Mouse (Mus musculus) gastrocnemius, adult 8-10 months (tissue): Measurements from ENCODE around the gene Cyb5d1. TPM values are rescaled to one million over a fixed set of nuclear protein-coding genes. Genes with fewer than 3 reads are reported as not detected.
A peak's percentile ranks its signal among the peaks of the same experiment; 100 is the strongest.

Source experiments
- DNase-seq, 2 experiments: peaks; one replicate each; pipeline ENCODE4 v3.0.0; 2022; ENCODE audit warnings: low spot score in 2 of 2
- total RNA-seq, 4 experiments: library from RNA; stranded (reverse); gene quantifications; 2 replicates each; pipeline ENCODE4 v1.2.4; 2022

Cyb5d1 gene
- total RNA-seq, 4 experiments from 2014 or later: 33.2 to 38.0 (median 36.7) TPM

DNA sequence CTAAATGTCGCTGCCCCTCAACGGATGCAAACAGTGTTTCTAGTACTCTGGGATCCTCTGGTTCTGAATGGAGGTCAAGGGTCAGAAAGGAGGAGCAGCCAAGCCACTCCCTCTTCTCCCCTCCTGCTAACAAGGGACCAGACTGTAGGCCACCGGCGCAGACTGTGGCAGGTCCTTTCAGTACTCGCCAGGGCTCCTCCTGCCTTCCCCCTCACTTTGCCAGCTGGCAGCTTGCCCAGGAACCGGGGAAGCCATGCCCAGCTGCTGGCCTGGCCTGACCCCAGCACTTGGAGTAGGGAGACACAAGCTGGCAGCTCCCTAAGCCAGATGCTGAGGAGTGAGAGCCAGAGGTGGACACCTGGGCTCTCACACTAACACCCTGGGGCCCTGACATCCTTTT is 30.5 kb downstream of the Cyb5d1 start:
- DNase-seq: peak; percentile 92 to 95

DNA sequence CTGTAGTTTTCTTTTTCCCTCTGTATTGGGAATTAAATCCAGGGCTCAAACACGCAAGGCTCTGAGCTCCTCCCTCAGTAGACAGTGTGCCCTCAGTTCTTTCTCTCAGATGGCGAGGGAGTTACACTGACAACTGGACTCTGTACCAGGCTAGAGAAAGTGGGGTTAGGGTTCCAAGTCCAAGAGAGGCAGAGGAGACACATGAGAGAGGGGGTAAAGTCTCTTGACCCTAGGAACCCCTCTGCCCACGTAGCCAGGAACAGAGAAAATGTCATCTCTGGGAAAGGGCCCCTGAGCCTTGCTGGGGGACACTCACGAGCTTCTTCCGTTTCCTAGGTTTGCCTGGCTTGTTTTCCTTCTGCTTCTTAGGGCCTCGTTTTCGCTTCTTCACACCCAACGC is 31.1 kb downstream of the Cyb5d1 start:
- no peak for DNase-seq

DNA sequence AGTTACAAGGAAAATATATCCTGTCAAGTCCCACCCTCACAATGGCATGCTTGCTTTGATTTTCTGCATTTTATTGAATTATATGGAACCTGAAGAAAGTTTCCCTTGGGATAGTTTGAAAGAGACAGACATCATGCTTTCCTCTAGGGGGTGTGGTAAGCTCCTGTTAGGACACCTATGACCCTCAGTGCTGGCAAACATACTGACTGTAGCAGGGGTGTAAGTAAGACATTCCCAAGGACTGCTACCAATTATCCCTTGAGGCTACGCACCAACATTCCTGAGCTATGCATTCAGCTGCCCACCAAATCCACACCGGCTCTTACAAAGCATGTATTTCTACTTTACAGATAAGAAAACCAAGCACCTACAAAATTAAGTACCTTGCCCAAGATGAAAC is 33.0 kb downstream of the Cyb5d1 start:
- no peak for DNase-seq

DNA sequence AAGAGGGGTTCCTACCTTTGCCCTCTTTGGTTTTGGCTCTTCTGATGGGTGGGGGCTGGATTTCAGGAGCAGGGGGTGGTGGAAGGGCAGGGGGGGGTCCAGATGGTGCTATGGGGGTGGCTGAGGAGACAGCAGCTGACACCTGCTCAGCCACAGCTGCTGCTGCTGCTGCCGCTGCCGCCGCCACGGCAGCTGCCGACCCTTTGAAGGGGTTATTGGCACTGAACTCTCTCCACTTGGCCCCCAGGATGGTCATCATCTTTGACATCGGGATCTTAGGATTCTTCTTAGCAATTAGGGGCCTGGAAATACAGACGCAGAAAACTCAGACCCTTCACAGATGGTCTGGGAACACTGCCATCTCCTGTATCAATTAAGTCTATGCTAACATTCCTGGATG is 33.4 kb downstream of the Cyb5d1 start:
- no peak for DNase-seq

DNA sequence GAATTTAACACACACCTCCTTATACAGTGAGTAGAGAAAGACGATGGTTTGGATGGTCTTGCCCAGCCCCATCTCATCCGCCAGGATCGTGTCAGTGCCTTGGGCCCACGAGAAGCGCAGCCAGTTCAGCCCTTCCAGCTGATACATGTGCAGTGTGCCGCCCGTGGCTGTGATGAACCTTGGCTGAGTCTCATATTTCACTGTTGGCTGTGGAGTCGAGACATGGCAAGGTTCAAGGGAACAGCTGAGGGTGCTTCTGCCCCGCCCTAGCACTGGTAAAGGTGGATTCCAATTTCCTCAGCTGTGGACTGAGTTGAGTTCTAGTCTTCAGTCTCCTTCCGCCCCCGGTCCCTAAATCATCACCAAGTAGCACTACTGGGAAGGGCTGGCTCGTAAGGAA is 37.7 kb downstream of the Cyb5d1 start:
- peak; percentile 47 to 54 for DNase-seq

DNA sequence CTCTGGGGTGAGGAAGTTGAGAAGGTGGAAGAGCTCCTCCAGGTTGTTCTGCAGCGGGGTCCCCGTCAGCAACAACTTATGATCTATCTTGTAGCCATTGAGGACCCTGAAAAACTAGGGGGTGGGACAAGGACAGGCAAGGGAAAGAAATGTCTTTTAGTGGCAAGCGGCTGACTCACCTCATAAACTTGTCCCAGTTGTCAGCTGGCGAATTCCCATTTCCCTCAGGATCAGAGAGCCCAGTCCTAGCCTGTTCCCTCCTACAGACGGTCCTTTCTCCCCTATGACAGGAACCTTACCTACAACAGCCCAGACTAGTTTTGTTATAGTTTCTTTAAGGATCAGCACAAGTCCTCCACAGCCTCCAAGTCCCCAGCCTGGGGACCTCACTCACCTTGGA is 38.9 kb downstream of the Cyb5d1 start:
- DNase-seq: no peak

DNA sequence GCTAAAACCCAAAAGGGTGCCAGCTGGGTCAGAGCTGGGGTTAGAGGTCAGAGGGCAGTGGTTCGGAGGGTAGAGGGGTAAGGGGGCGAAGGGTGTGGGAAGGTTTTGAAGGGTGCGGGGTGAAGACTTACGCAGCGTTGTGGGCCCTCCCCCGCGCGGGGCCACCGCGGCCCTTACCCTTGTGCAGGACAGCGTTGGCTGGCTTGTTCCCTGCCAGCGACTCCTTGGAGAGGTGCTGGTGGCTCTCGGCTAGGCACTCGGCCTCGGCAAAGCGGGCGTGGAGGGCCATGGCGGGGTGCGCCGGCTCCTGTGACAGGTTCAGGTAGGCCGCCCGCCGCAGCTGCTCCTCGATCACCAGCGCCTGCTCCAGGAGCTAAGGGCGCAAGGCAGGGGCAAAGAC is 49.0 kb downstream of the Cyb5d1 start:
- DNase-seq: no peak

Other genes starting within 250 kb of the Cyb5d1 start
- gene Alox12b, start 238.6 kb downstream of the Cyb5d1 start, total RNA-seq: not detected
- gene Alox8, start 197.8 kb downstream of the Cyb5d1 start, total RNA-seq: not detected
- not detected for gene Gucy2e, start 158.6 kb downstream of the Cyb5d1 start, total RNA-seq
- 1 to 10 TPM in 1 of 4 experiments, under 1 TPM in 3; 0.72 to 1.5 (median 0.88) TPM for gene Cntrob, start 71.9 kb downstream of the Cyb5d1 start, total RNA-seq
- 10 to 100 TPM; 33.6 to 42.2 (median 37.9) TPM for gene Trappc1, start 71.7 kb downstream of the Cyb5d1 start, total RNA-seq
- gene Kcnab3, start 69.4 kb downstream of the Cyb5d1 start, total RNA-seq: under 1 TPM in 1 of 4 experiments, not detected in 3; 0.13 TPM
- gene Rnf227, start 55.2 kb downstream of the Cyb5d1 start, total RNA-seq: under 1 TPM in 1 of 4 experiments, not detected in 3; 0.22 TPM
- 1 to 10 TPM; 4.2 to 9.0 (median 5.5) TPM for gene Chd3, start 26.2 kb downstream of the Cyb5d1 start, total RNA-seq
- 10 to 100 TPM; 73.2 to 78.1 (median 75.7) TPM for gene Naa38, start 144 bp downstream of the Cyb5d1 start, total RNA-seq
- 1 to 10 TPM; 4.1 to 4.6 (median 4.1) TPM for gene Tmem88, start 2.6 kb upstream of the Cyb5d1 start, total RNA-seq
- gene Kdm6b, start 18.0 kb upstream of the Cyb5d1 start, total RNA-seq: 10 to 100 TPM; 19.1 to 22.9 (median 20.8) TPM
- gene Dnah2, start 153.5 kb upstream of the Cyb5d1 start, total RNA-seq: under 1 TPM in 3 of 4 experiments, not detected in 1; 0.02 to 0.68 (median 0.05) TPM
- gene Efnb3, start 164.6 kb upstream of the Cyb5d1 start, total RNA-seq: under 1 TPM; 0.31 to 0.46 (median 0.35) TPM
- gene Wrap53, start 184.6 kb upstream of the Cyb5d1 start, total RNA-seq: 1 to 10 TPM; 3.3 to 4.4 (median 3.7) TPM
- gene Trp53, start 184.7 kb upstream of the Cyb5d1 start, total RNA-seq: 10 to 100 TPM; 12.6 to 17.2 (median 13.8) TPM
- gene Atp1b2, start 210.3 kb upstream of the Cyb5d1 start, total RNA-seq: 100 to 1,000 TPM; 333 to 372 (median 353) TPM
- not detected for gene Shbg, start 222.3 kb upstream of the Cyb5d1 start, total RNA-seq
- gene Sat2, start 226.4 kb upstream of the Cyb5d1 start, total RNA-seq: 1 to 10 TPM; 1.4 to 3.8 (median 2.7) TPM
- gene Fxr2, start 237.4 kb upstream of the Cyb5d1 start, total RNA-seq: 100 to 1,000 TPM; 104 to 114 (median 108) TPM